Mouse (Mus musculus): ENCODE results near the gene Anxa8.

Anxa8 gene

GRCm38 (mm10) chr14:34119046-34119723 is 33.4 kb downstream of the Anxa8 start:
- DNase-seq (ENCODE audit: extremely low read depth, low read depth) = no peak

- no peak for DNase-seq (ENCODE audit: extremely low read depth, low read depth)
These were observed 34.5 kb downstream of the Anxa8 start for GRCm38 (mm10) chr14:34120016-34120910.

- no peak for DNase-seq (ENCODE audit: extremely low read depth, low read depth)
These were observed 35.2 kb downstream of the Anxa8 start for GRCm38 (mm10) chr14:34120923-34121351.

- no peak for DNase-seq (ENCODE audit: extremely low read depth, low read depth)
These were observed 35.9 kb downstream of the Anxa8 start for GRCm38 (mm10) chr14:34121691-34122090.

GRCm38 (mm10) chr14:34131216-34131615 is 45.4 kb downstream of the Anxa8 start:
- no peak for DNase-seq (ENCODE audit: extremely low read depth, low read depth)

GRCm38 (mm10) chr14:34135391-34135790 is 49.6 kb downstream of the Anxa8 start:
- no peak for DNase-seq (ENCODE audit: extremely low read depth, low read depth)

GRCm38 (mm10) chr14:34139671-34140664 is 54.2 kb downstream of the Anxa8 start:
- DNase-seq (ENCODE audit: extremely low read depth, low read depth) = no peak

- DNase-seq (ENCODE audit: extremely low read depth, low read depth) = no peak
These were observed 56.5 kb downstream of the Anxa8 start for GRCm38 (mm10) chr14:34142316-34142715.

GRCm38 (mm10) chr14:34142915-34143314 is 57.1 kb downstream of the Anxa8 start:
- DNase-seq (ENCODE audit: extremely low read depth, low read depth) = no peak
